Mouse (Mus musculus) megakaryocyte, embryonic 14.5 days (primary cell): ENCODE data around the gene Nutm1. TPM values are rescaled to one million over a fixed set of nuclear protein-coding genes. Genes with fewer than 3 reads are reported as not detected.

Experiments
- H3K27me3 ChIP-seq: replicated peaks from 2 replicates; pipeline ENCODE3; 2012; ENCODE audit warnings: inconsistent platforms
- H3K36me3 ChIP-seq: replicated peaks from 2 replicates; pipeline ENCODE3; 2012; ENCODE audit warnings: low read length, inconsistent platforms, mixed read lengths
- H3K4me1 ChIP-seq: 2 replicates; pipeline ENCODE4 v1.6.1; 2012; ENCODE audit warnings: inconsistent platforms
- H3K4me3 ChIP-seq: replicated peaks from 2 replicates; pipeline ENCODE3; 2012; ENCODE audit warnings: moderate library complexity, mild to moderate bottlenecking, inconsistent platforms
- H3K9me3 ChIP-seq: 2 replicates; pipeline ENCODE4 v1.6.1; 2012; ENCODE audit warnings: inconsistent platforms
- FLI1 ChIP-seq: IDR thresholded peaks from 2 replicates; pipeline ENCODE4 v1.6.1; 2012; ENCODE audit warnings: low read length, inconsistent platforms, mixed read lengths
- GATA1 ChIP-seq: IDR thresholded peaks from 3 replicates; pipeline ENCODE4 v1.6.1; 2012; ENCODE audit warnings: mixed read lengths, low read length, inconsistent platforms, borderline replicate concordance
- polyA plus RNA-seq: library from polyadenylated mRNA; stranded (reverse); fragments of >175 nt; gene quantifications from 2 replicates; pipeline ENCODE4 v1.2.3, GENCODE M21; 2012; ENCODE audit warnings: low replicate concordance; ENCODE audit not compliant: insufficient read depth

The Nutm1 gene
- polyA plus RNA-seq, 1 experiment: not detected

DNA sequence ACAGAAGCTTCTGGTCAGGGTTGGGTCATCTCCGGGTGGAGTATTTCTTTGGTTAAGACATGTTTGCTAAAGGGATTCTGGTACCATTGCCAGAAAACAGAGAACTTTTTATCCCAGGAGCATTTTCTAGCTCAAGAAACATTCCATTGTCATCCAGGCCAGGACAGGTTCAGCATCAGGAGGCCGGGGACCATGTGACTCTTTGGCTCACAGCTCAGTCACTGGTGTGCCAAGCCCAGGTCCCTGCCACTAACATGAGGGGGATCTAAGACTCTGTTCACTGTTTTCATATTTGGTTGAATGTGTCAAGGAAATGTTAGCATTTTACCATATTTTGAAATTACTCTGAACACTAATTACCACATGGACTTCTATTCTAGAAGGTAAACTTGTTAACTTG is 48.4 kb downstream of the Nutm1 start:
- TF ChIP-seq FLI1 (no peak), GATA1 (no peak)
- Histone ChIP-seq H3K27me3 (no peaks in the 10 kb centered on the region), H3K36me3 (no peaks in the 10 kb centered on the region), H3K4me1 (no peaks in the 10 kb centered on the region), H3K4me3 (no peak overlapping the region), H3K9me3 (peaks cover 16% of the 10 kb centered on the region)

DNA sequence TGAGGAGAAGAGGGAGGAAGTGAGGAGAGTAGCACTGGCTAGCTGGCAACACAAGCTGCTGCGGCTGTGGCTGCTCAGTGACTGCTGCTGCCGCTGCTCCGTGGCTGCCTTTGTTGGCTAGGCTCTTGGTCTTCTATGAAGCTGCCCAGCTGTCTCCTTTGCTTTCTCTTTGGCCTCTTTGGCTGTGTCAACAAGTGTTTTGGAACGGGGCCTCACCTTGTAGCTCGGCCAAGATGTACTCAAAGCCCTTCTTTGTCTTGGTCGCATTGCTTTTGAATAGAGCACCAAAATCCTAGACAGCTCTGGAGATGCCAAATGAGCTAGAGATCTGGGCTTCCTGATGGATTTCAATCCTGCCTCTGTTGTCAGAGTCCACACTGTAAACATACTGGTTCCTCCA is 48.9 kb downstream of the Nutm1 start:
- H3K27me3 ChIP-seq: no peaks in the 10 kb centered on the region
- peaks cover 16% of the 10 kb centered on the region for H3K9me3 ChIP-seq
- no peaks in the 10 kb centered on the region for H3K4me1 ChIP-seq
- H3K36me3 ChIP-seq: no peaks in the 10 kb centered on the region
- TF ChIP-seq FLI1: no peak
- TF ChIP-seq GATA1: no peak
- H3K4me3 ChIP-seq: peak overlapping the region; percentile 69

DNA sequence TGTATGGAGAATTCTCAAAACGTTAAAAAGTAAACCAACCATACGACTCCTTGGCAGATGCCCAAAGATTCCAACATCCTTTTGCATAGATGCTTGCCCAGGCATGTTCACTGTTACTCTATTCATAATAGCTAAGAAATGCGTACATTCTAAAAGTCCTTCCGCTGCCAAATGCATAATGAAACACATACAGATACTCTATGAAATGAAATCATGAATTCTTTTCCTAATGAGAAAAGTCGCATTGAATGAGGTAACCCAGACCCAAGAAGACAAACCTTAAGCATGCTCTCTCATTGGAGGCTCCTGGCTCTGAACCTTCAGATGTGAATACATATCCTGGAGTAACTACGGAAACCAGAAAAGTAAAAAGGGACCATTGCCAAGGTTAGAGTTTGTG is 56.0 kb downstream of the Nutm1 start:
- H3K27me3 ChIP-seq: no peaks in the 10 kb centered on the region
- H3K4me3 ChIP-seq: no peak overlapping the region
- H3K4me1 ChIP-seq: no peaks in the 10 kb centered on the region
- peaks cover 7% of the 10 kb centered on the region for H3K9me3 ChIP-seq
- TF ChIP-seq GATA1 (no peak), FLI1 (no peak)
- no peaks in the 10 kb centered on the region for H3K36me3 ChIP-seq

Other genes starting within 250 kb of the Nutm1 start
- not detected in 2 replicates for gene Olfr1310, start 246.6 kb downstream of the Nutm1 start, polyA plus RNA-seq
- gene Olfr1311, start 234.9 kb downstream of the Nutm1 start, polyA plus RNA-seq: not detected in 2 replicates
- not detected in 2 replicates for gene Olfr1312, start 209.1 kb downstream of the Nutm1 start, polyA plus RNA-seq
- not detected in 2 replicates for gene Olfr1313, start 181.4 kb downstream of the Nutm1 start, polyA plus RNA-seq
- gene Olfr1314, start 162.5 kb downstream of the Nutm1 start, polyA plus RNA-seq: not detected in 2 replicates
- gene Olfr1315-ps1, start 143.9 kb downstream of the Nutm1 start, polyA plus RNA-seq: not detected in 2 replicates
- gene Olfr1316, start 124.3 kb downstream of the Nutm1 start, polyA plus RNA-seq: not detected in 2 replicates
- not detected in 2 replicates for gene Olfr1317, start 119.0 kb downstream of the Nutm1 start, polyA plus RNA-seq
- not detected in 2 replicates for gene Olfr1318, start 105.1 kb downstream of the Nutm1 start, polyA plus RNA-seq
- gene Lpcat4, start 19.8 kb downstream of the Nutm1 start, polyA plus RNA-seq: 23.4 and 31.6 TPM in 2 replicates
- gene Nop10, start 2.6 kb upstream of the Nutm1 start, polyA plus RNA-seq: 4.9 and 25.7 TPM in 2 replicates
- gene Slc12a6, start 6.5 kb upstream of the Nutm1 start, polyA plus RNA-seq: 0.71 and 2.6 TPM in 2 replicates
- not detected in 2 replicates for gene Gm21985, start 7.0 kb upstream of the Nutm1 start, polyA plus RNA-seq
- 23.7 and 66.1 TPM in 2 replicates for gene Emc4, start 108.7 kb upstream of the Nutm1 start, polyA plus RNA-seq
- gene Katnbl1, start 119.9 kb upstream of the Nutm1 start, polyA plus RNA-seq: 1.9 TPM in 1 of 2 replicates, not detected in the other
- gene Emc7, start 195.7 kb upstream of the Nutm1 start, polyA plus RNA-seq: 0.47 and 3.8 TPM in 2 replicates
- not detected in 2 replicates for gene Chrm5, start 221.5 kb upstream of the Nutm1 start, polyA plus RNA-seq
- 1.1 and 3.7 TPM in 2 replicates for gene Aven, start 233.7 kb upstream of the Nutm1 start, polyA plus RNA-seq